Comparison of ENCODE assay signal across 12 mouse cellular contexts in the genomic region with DNA sequence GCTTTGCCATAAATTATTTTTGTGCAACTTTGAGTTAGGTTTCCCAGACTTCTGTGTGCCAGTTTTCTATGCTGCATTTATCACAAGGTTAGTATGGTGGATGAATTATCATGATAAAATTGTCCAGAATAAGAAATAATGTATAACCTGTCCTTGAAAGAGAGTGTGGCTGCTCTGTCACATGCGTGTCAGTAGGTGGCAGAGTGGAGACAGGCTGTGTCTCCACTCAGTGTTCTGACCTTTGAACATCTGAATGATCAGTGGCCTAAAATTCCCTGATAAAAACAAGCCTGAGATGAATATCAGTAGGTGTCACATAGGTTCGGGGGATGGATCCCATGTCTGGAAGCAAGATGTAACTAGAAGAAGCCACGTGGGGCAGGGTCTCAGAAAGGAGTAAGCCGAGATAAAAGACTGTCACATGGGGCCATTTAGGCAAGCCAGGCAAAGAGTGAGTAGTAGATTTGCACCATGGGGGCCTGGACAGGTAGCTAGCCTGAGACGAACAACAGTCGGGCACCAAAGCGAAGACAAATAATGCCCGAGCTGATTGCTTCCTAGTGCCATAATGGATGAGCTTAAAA.
A peak's percentile ranks its signal among the peaks of the same experiment; 100 is the strongest.
DNase-seq lines count a peak whose midpoint lies in the region; ATAC-seq and TF ChIP-seq lines count a peak whose summit lies in the region.
"Had no signal": no experiment of that assay in that cellular context is flagged by ENCODE, and none has a peak within 500 bp of the region (broad histone marks: within the 10 kb centered on the region; RNA-seq: fewer than 3 reads in every experiment).

No protein-coding gene starts in this region.

- H3K36me3 ChIP-seq in forebrain, embryonic 13.5 days (ENCODE audit: poor library complexity, severe bottlenecking): no peaks in the 10 kb centered on the region
- no peaks in the 10 kb centered on the region for H3K36me3 ChIP-seq in forebrain, embryonic 10.5 days (replicated peaks)
- no peaks in the 10 kb centered on the region for H3K36me3 ChIP-seq in liver, adult 2 months (ENCODE audit: control insufficient read depth, insufficient read depth, low read length)
- H3K36me3 ChIP-seq in liver, embryonic 12.5 days: no peaks in the 10 kb centered on the region
- peaks cover 0 to 10% of the 10 kb centered on the region in 2 experiments; a peak in 2 of 4 replicates for H3K36me3 ChIP-seq in MEL (ENCODE audit: control insufficient read depth in 1 of 2, insufficient read depth in 2 of 2, low read length in 2 of 2)
- no peaks in the 10 kb centered on the region for H3K36me3 ChIP-seq in midbrain, embryonic 13.5 days
- H3K36me3 ChIP-seq: heart, embryonic 12.5 days; limb, embryonic 12.5 days had no signal

- TF ChIP-seq CTCF in liver, adult 2 months (IDR thresholded peaks at IDR 0.05; ENCODE audit: low read depth, low read length): no peak
- peak; percentile 31 to 73 (median 67); a peak in 5 of 6 replicates for TF ChIP-seq CTCF in MEL (IDR thresholded peaks at IDR 0.05 in 2 of 3, conservative IDR thresholded peaks at IDR 0.05 in 1 of 3; ENCODE audit: control insufficient read depth in 1 of 3, insufficient read depth in 1 of 3, low read depth in 2 of 3, low read length in 3 of 3, poor library complexity in 1 of 3, severe bottlenecking in 1 of 3)

- no peak overlapping the region for H3K9ac ChIP-seq in forebrain, embryonic 13.5 days
- H3K9ac ChIP-seq in liver, adult 2 months (ENCODE audit: low read depth, low read length): no peak overlapping the region
- H3K9ac ChIP-seq in liver, embryonic 12.5 days: no peak overlapping the region
- H3K9ac ChIP-seq in MEL (ENCODE audit: control insufficient read depth, low read depth, low read length, poor library complexity, severe bottlenecking): no peak overlapping the region
- H3K9ac ChIP-seq in midbrain, embryonic 13.5 days (replicated peaks): no peak overlapping the region
- H3K9ac ChIP-seq: heart, embryonic 12.5 days; limb, embryonic 12.5 days had no signal

- 76% methylated on average over 8 of the region's 8 CpGs for WGBS in forebrain, embryonic 13.5 days
- WGBS in forebrain, embryonic 10.5 days: 78% methylated on average over 8 of the region's 8 CpGs
- WGBS in liver, adult 2 months: 77% methylated on average over 8 of the region's 8 CpGs
- WGBS in liver, embryonic 12.5 days (ENCODE audit: insufficient replicate concordance): 65% methylated on average over 8 of the region's 8 CpGs
- WGBS in midbrain, embryonic 13.5 days: 74% methylated on average over 8 of the region's 8 CpGs

- no peak overlapping the region for H3K27ac ChIP-seq in forebrain, embryonic 13.5 days
- no peak overlapping the region for H3K27ac ChIP-seq in forebrain, embryonic 10.5 days
- H3K27ac ChIP-seq in liver, adult 2 months (replicated peaks; ENCODE audit: insufficient read depth, low read depth, low read length): no peak overlapping the region
- no peak overlapping the region for H3K27ac ChIP-seq in liver, embryonic 12.5 days
- no peak overlapping the region for H3K27ac ChIP-seq in MEL (ENCODE audit: control insufficient read depth, low read depth, low read length)
- H3K27ac ChIP-seq in midbrain, embryonic 13.5 days: no peak overlapping the region
- H3K27ac ChIP-seq: limb, embryonic 12.5 days had no signal

- no peak for TF ChIP-seq EP300 in MEL (IDR thresholded peaks at IDR 0.05; ENCODE audit: low read depth in 1 of 2, low read length in 2 of 2)

- H3K79me2 ChIP-seq in liver, adult 2 months (ENCODE audit: control insufficient read depth, insufficient read depth, low read length): no peaks in the 10 kb centered on the region
- H3K79me2 ChIP-seq in MEL (ENCODE audit: control insufficient read depth, insufficient read depth, low read length, poor library complexity): no peaks in the 10 kb centered on the region

- TF ChIP-seq POLR2A in liver, adult 2 months (IDR thresholded peaks at IDR 0.05; ENCODE audit: extremely low read depth, insufficient read depth, low read length): no peak
- TF ChIP-seq POLR2A in MEL (IDR thresholded peaks at IDR 0.05; ENCODE audit: control insufficient read depth in 1 of 2, insufficient read depth in 1 of 2, low read depth in 1 of 2, low read length in 2 of 2, poor library complexity in 1 of 2): no peak

- peak; percentile 75 for TF ChIP-seq RAD21 in MEL (IDR thresholded peaks at IDR 0.05; ENCODE audit: low read depth, low read length)

- no peaks in the 10 kb centered on the region for H3K9me3 ChIP-seq in forebrain, embryonic 13.5 days (replicated peaks)
- H3K9me3 ChIP-seq in forebrain, embryonic 10.5 days: no peaks in the 10 kb centered on the region
- H3K9me3 ChIP-seq in liver, embryonic 12.5 days (replicated peaks): no peaks in the 10 kb centered on the region
- no peaks in the 10 kb centered on the region for H3K9me3 ChIP-seq in MEL (replicated peaks; ENCODE audit: insufficient read depth, low read length)
- H3K9me3 ChIP-seq in midbrain, embryonic 13.5 days: no peaks in the 10 kb centered on the region
- H3K9me3 ChIP-seq: heart, embryonic 12.5 days; limb, embryonic 12.5 days had no signal

- no peak for DNase-seq in forebrain, embryonic 10.5 days (ENCODE audit: extremely low spot score, low spot score)
- peak; percentile 2 for DNase-seq in liver, adult 2 months (ENCODE audit: extremely low read depth, low read depth, low spot score)
- DNase-seq in MEL (ENCODE audit: low read depth, low spot score) (peak; percentile 32), adipocyte (ENCODE audit: low spot score) (no peak)
- DNase-seq in thymus, postnatal 14 days: no peak
- DNase-seq: kidney, postnatal 10 days; right cerebral cortex, postnatal 14 days had no signal

- no peak overlapping the region for H3K4me2 ChIP-seq in forebrain, embryonic 13.5 days
- no peak overlapping the region for H3K4me2 ChIP-seq in liver, embryonic 12.5 days
- no peak overlapping the region for H3K4me2 ChIP-seq in midbrain, embryonic 13.5 days (replicated peaks)
- H3K4me2 ChIP-seq: heart, embryonic 12.5 days; limb, embryonic 12.5 days had no signal

- no peaks in the 10 kb centered on the region for H3K4me1 ChIP-seq in forebrain, embryonic 13.5 days
- H3K4me1 ChIP-seq in forebrain, embryonic 10.5 days: no peaks in the 10 kb centered on the region
- H3K4me1 ChIP-seq in liver, adult 2 months (ENCODE audit: control insufficient read depth, insufficient read depth, low read length): no peaks in the 10 kb centered on the region
- no peaks in the 10 kb centered on the region for H3K4me1 ChIP-seq in liver, embryonic 12.5 days
- H3K4me1 ChIP-seq in MEL (ENCODE audit: control insufficient read depth in 1 of 2, insufficient read depth in 2 of 2, low read length in 2 of 2): peaks cover 6 to 10% of the 10 kb centered on the region in 2 experiments
- no peaks in the 10 kb centered on the region; the same call in 1 of the 2 replicates for H3K4me1 ChIP-seq in midbrain, embryonic 13.5 days (replicated peaks)
- H3K4me1 ChIP-seq: heart, embryonic 12.5 days; limb, embryonic 12.5 days had no signal

- H3K27me3 ChIP-seq in forebrain, embryonic 13.5 days: no peaks in the 10 kb centered on the region
- H3K27me3 ChIP-seq in forebrain, embryonic 10.5 days (ENCODE audit: poor library complexity, severe bottlenecking): no peaks in the 10 kb centered on the region
- no peaks in the 10 kb centered on the region for H3K27me3 ChIP-seq in liver, adult 2 months (ENCODE audit: control insufficient read depth, insufficient read depth, low read length)
- H3K27me3 ChIP-seq in liver, embryonic 12.5 days (replicated peaks): no peaks in the 10 kb centered on the region
- H3K27me3 ChIP-seq in MEL (ENCODE audit: control insufficient read depth in 1 of 2, insufficient read depth in 2 of 2, low read length in 2 of 2): no peaks in the 10 kb centered on the region
- H3K27me3 ChIP-seq in midbrain, embryonic 13.5 days: no peaks in the 10 kb centered on the region
- H3K27me3 ChIP-seq: heart, embryonic 12.5 days; limb, embryonic 12.5 days had no signal

- ATAC-seq in forebrain, embryonic 13.5 days: peak; percentile 72
- ATAC-seq in liver, embryonic 12.5 days: no peak
- 0 out of 2 replicates have a peak, but pooled peaks have one; percentile 17 for ATAC-seq in midbrain, embryonic 13.5 days

- no peak overlapping the region for H3K4me3 ChIP-seq in forebrain, embryonic 13.5 days
- H3K4me3 ChIP-seq in forebrain, embryonic 10.5 days: no peak overlapping the region
- no peak overlapping the region for H3K4me3 ChIP-seq in liver, adult 2 months (ENCODE audit: insufficient read depth, low read depth, low read length)
- H3K4me3 ChIP-seq in liver, embryonic 12.5 days: no peak overlapping the region
- H3K4me3 ChIP-seq in MEL (ENCODE audit: control insufficient read depth in 1 of 2, insufficient read depth in 1 of 2, low read depth in 2 of 2, low read length in 2 of 2): no peak overlapping the region
- H3K4me3 ChIP-seq in midbrain, embryonic 13.5 days (replicated peaks): no peak overlapping the region
- H3K4me3 ChIP-seq: heart, embryonic 12.5 days; limb, embryonic 12.5 days had no signal

TF ChIP-seq in MEL, 35 proteins besides CTCF, POLR2A, EP300 and RAD21:
- TF ChIP-seq SIN3A (IDR thresholded peaks at IDR 0.05; ENCODE audit: low read length) (no peak), BHLHE40 (IDR thresholded peaks at IDR 0.05; ENCODE audit: borderline replicate concordance, low read depth, low read length) (no peak), ZC3H11A (IDR thresholded peaks at IDR 0.05; ENCODE audit: low read depth, low read length) (peak; percentile 68), MAX (IDR thresholded peaks at IDR 0.05; ENCODE audit: low read length) (0 out of 2 replicates have a peak, but pooled peaks have one; percentile 24), MYB (IDR thresholded peaks at IDR 0.05; ENCODE audit: low read depth, low read length) (no peak), KAT2A (conservative IDR thresholded peaks at IDR 0.05; ENCODE audit: low read depth, low read length) (no peak), ELF1 (IDR thresholded peaks at IDR 0.05; ENCODE audit: low read depth, low read length) (no peak), USF1 (IDR thresholded peaks at IDR 0.05; ENCODE audit: low read depth, low read length) (no peak), POLR2AphosphoS2 (IDR thresholded peaks at IDR 0.05; ENCODE audit: low read length) (no peak), SMC3 (IDR thresholded peaks at IDR 0.05; ENCODE audit: low read depth, low read length) (peak; percentile 80)
TF ChIP-seq in MEL: peak in this region for 3.

Comparison
In these comparisons a context has a peak if more than half of its experiments do, and no peak if none do; other contexts are left out.
1. DNase-seq: peak in liver, adult 2 months (single experiment) and MEL (single experiment); none in forebrain, embryonic 10.5 days (single experiment), adipocyte (single experiment) and thymus, postnatal 14 days (single experiment).